Mouse (Mus musculus) retina, adult 2 months (tissue): Measurements from ENCODE around the gene Tns2.
A peak's percentile ranks its signal among the peaks of the same experiment; 100 is the strongest.

ENCODE experiments used
- DNase-seq: peaks from one replicate; pipeline ENCODE4 v3.0.0-alpha.2; 2012; ENCODE audit warnings: low read depth, low spot score

The Tns2 gene

DNA sequence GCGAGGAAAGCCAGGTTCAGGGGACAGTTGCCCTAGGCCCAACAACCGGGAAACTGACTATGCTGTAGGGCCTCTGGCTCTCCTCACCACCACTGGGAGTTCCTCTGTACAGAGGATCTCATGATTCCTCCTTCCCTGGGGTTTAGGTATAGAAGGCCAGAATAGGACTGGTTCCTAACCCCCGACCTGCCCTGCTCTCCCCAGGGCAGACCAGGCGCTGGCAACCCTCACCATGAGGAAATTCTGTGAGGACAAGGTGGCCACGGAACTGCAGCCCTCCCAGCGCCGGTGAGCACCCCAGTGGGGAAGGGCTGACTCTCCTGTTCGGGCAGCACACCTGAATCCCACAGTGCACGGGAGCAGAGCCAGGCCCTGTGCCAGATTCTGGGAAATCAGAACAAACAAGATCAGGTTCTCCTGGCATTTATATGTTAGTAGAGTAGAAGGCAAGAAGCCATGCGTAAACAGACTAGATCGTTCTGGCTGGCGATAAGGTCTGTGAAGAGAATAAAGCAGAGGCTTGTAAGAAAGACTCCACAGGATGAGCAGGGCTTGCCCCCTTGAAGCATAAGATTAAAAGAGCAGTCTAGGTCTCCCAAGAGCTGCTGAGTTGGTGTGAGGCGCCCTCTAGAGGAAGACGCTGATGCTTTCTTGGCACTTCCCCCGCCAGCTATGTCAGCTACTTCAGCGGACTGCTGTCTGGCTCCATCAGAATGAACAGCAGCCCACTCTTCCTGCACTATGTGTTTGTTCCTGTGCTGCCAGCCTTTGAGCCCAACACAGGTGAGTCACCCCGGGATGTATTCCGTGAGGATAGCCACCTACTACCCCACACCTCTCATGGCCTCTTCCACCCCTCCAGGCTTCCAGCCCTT, 8.7 kb downstream of the Tns2 start:
- peak; percentile 44 for DNase-seq

DNA sequence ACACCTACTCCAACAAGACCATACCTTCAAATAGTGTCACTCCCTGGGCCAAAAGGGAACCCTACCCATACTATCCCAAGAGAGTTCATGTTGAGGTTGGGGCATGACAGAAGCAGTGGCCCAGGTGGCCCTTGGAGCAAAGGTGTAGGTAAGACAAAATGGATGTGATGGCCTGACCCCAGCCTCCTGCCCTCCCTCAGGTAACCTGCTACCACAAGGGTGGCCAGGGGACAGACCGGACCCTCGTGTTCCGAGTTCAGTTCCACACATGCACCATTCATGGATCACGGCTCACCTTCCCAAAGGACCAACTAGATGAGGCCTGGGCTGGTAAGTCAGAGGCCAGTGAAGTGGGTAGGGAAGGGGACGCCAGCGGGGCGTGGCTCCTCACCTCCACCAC, 10.1 kb downstream of the Tns2 start:
- no peak for DNase-seq

GRCm38 (mm10) chr15:102110701-102111494, 10.7 kb downstream of the Tns2 start:
- no peak for DNase-seq

- DNase-seq = no peak
Observed at GRCm38 (mm10) chr15:102111495-102111829, 11.2 kb downstream of the Tns2 start.

DNA sequence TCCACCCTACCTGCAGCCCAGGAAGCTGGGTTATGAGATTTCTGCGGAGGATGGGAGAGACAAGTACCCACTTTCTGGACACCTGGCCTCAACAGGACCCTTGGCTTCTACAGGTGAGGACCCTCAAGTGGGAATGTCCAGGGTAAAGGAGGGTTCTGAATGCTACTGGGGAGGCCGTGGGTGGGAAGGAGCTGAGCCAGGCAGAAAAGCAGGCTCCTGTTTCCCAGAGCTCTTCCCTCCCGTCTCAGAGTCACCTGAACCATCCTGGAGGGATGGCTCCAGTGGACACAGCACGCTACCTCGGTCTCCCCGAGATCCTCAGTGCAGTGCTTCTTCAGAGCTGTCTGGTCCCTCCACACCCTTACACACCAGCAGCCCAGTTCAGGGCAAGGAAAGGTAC, 12.0 kb downstream of the Tns2 start:
- no peak for DNase-seq

GRCm38 (mm10) chr15:102112827-102113226, 12.6 kb downstream of the Tns2 start:
- no peak for DNase-seq

GRCm38 (mm10) chr15:102113674-102114073, 13.5 kb downstream of the Tns2 start:
- DNase-seq = no peak

DNA sequence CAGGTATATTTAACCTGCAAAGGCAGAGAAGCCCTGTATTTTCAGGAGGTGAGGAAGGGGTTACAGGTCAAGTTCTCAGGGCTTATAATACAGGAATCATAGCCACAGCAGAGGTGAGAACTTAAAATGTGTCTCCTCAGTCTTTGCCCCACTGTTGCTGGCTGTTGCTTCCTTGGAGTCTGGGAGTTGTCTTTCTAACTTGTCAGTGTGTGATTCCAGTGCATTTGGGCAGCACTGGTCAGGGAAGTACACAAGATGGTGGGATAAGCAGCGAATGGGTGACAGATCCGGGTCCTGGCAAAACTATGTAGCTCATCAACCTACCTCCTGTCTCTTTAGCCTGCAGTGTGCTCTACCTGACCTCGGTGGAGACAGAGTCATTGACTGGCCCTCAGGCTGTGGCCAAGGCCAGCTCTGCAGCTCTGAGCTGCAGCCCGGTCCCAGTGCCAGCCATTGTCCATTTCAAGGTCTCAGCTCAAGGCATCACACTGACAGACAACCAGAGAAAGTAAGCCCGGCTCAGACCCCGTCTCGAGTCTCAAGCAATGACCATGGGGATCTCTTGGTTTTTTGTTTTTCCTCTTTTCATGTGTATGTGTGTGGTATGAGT, 14.5 kb downstream of the Tns2 start:
- no peak for DNase-seq

- DNase-seq = no peak
Observed at GRCm38 (mm10) chr15:102115731-102116231, 15.6 kb downstream of the Tns2 start.

GRCm38 (mm10) chr15:102116753-102117415, 16.7 kb downstream of the Tns2 start:
- no peak for DNase-seq

GRCm38 (mm10) chr15:102117461-102118443, 17.5 kb downstream of the Tns2 start:
- DNase-seq = no peak

DNA sequence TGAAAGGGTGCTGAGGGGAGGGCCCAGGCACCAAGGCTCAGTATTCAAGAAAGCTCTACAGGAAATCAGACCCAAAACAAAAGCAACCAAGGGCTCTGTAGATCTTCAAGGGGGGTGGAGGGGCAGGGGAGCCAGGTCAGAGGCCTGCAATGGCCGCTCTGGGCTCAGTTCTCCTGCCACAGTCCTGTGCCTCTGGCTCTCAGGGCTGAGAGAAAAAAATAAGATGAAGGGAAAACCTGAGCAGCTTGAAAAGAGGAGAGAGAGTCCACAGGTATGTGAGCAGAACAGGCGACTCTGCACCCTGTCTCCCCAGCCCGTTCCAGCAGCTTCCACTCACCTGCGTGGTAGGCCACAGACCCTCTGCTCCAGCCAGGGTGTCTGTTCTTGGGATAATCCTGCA, 18.4 kb downstream of the Tns2 start:
- DNase-seq = no peak

- no peak for DNase-seq
Observed at GRCm38 (mm10) chr15:102119121-102119830, 19.1 kb downstream of the Tns2 start.

DNA sequence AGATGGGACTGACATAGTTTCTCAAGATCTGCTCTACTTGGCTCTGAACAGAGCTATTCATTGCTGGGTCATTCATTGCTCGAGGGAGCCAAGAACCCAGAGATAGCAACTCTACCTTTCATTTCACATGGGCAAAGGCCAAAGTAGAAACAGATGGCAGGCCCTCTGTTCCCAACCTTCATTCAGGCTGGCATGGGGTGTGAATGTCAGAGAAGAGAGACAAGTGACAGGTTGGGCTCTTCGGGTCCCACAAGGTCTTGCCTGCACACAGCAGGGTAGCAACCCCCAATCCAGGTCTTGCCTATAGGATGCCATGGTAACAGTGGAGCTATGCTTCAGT, 19.6 kb downstream of the Tns2 start:
- DNase-seq = no peak

DNA sequence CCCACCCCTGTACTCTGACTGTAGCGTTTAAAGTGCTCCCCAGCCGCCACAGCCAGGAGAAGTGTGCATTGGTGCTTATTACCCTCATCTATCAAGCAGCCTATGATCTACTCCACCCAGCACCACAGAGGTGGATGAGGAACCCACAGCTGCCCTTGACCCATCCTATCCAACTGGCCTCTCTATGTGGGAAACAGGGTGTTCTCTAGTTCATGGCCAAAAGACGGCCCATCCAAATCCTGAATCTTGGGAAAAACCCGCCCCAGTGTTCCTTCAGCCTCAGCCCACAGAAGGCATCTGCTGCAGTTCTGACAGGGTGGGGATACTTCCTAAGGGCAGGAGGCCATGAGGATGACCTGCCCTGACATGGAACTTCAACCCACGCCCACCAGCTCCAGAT, 20.3 kb downstream of the Tns2 start:
- no peak for DNase-seq

DNA sequence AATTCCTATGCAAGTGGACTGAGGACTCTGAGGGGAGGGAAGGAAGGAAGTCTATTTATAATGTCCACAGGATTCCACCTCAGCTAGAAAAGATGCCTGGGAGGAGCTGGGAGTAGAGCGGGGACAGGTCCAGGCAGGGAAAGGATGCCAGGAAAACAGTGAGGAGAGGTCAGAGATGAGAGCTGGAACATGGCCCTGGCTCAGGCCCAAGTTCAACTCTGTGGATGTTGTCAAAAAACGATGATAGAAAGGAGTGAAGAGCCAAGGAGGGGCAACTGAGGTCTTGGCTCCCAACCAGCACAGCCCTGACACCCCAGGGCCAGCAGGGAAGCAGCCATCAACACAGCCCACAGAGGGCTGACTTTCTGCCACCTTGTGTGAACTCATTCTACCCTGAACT, 26.1 kb downstream of the Tns2 start:
- DNase-seq = no peak

DNA sequence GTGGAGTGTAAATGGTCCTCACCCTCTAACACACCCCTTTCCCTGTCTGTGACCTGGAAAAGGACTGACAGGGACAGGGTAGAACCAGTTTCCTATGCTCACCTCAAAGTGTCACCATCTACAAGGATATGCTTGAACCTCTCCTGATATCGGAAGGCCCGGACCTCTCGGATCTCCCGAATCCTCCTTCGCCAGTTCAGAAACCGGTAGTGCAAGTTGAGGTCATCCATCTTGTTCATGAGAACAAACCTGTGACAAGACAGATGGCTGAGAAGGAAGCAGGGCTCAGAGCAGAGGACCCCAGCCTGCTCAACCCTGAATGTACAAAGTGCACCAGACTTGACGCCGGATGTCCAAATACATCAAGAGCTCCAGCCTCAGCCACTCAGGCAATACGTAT, 33.1 kb downstream of the Tns2 start:
- DNase-seq = no peak

GRCm38 (mm10) chr15:102134709-102135108, 34.5 kb downstream of the Tns2 start:
- no peak for DNase-seq

GRCm38 (mm10) chr15:102135522-102136128, 35.4 kb downstream of the Tns2 start:
- no peak for DNase-seq
